Mouse (Mus musculus): ENCODE measurements around the gene Zfp64.

- TF ChIP-seq CTCF (IDR thresholded peaks at IDR 0.05; ENCODE audit: extremely low read depth, insufficient read depth, insufficient read length, insufficient replicate concordance) (no peak), POLR2A (IDR thresholded peaks at IDR 0.05; ENCODE audit: low read depth, low read length) (no peak)
Measured at GRCm38 (mm10) chr2:168936896-168937295, 18.5 kb downstream of the Zfp64 start.

Measured in spleen, adult 2 months (tissue).